Mouse (Mus musculus): ENCODE measurements around the gene Tspan8.

Tspan8 gene

DNA sequence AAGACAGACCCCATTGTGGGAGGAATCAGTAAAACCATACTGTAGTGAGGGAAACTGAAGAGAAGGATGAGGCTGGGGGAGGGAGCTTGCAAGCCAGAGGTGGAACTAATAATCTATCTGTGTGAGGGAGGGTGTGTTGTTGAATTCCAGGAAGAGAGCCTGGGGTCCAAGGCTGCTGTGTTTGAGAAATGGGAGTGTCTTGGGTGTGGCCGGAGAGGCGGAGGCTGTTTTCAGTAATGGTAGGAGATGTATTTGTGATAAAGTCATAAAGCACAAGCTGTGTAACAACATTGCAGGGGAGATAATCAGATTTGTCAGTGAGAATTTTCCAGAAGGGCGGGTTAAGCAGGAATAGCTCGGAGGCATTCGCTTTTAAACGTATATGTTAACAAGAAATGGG, 17.4 kb downstream of the Tspan8 start:
- DNase-seq (ENCODE audit: low spot score in 2 of 2), result no peak

DNA sequence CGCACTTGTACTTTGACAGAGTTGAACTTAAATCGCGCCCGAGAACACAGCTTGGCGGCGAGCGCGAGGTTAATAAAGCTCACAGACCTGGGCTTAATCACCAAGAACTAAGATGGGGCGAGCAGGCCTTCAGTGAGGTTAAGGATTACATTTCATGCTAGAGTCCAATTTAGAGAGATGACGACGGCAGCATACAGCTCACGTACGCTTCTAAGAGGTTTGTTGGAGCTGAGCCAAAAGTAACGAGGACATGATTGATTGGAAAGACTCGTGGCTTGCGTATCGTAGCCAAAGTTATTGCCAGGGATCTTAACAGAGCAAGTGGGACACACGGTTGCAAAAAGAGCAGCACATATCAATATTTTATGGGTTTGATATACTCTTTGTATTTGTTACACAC, 30.3 kb downstream of the Tspan8 start:
- DNase-seq (ENCODE audit: low spot score in 2 of 2), result no peak

DNA sequence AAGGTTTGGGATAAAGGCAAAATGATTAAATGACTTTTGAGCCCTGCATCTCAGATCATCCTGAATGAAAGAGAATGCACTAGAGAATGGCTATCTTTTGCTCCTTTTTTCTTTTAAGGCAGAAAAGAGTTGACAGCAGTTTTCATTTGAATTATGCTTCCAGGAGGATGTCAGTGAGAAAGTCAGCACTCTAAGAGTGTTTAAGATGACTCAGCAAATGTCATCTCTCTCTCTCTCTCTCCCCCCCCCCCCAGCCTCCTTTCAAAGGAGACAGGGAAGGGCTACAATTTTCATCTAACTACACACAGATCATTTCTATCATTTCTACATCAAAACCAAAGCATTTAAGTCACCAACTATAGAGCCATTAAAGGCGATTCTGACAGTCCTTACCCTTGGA, 31.9 kb downstream of the Tspan8 start:
- DNase-seq (ENCODE audit: low spot score in 2 of 2), result no peak

DNA sequence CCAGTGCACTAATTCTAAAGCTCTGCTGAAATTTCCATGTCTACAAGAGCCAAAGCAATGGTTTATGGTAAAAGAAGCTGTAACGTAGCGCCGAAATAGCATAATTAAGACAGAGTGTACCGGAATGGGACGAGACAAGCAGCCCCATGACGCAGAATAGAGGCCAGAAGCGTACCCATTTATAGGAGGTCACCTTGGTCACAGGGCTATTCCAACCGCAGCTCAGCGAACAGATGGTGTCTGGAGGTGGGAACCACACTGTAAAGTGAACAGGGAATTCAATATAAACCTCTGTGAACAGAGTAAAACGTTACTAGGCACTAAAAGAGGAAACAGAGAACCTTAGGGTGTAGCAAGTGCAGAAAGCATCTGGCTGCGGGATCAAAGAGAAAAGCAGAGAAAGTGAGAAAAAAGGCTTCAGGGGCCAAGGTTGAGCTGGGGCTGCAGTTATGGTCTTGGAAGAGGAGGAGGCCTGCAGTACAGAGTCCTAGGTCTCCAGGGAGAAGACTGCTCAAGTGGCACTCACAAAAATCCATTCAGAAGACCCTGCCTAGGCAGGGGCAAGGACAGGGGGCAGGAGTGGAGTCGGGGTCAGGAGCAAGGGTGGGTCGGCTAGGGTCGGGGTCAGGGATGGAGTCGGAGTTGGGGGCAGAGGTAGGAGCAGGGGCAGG, 43.7 kb downstream of the Tspan8 start:
- DNase-seq (ENCODE audit: low spot score in 2 of 2), result no peak

DNA sequence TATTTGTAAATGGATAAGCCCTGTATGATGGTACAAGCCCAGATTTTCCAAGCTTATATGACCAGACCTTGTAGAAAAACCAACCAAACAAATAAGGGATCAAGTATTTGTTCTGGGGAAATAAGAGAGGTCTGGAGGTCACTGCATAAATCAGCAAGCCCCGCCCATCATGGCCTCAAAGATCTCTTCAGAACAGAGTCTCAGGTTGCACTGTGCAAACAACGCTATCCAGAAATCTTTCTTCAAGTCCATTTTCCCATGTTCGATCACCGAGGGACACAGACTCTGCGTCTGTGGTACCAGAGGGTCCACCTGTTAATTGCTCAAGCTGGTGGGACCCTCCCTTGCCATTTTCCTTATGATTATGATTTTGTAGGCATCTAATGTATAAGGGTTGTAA, 45.3 kb downstream of the Tspan8 start:
- no peak for DNase-seq (ENCODE audit: low spot score in 2 of 2)

DNA sequence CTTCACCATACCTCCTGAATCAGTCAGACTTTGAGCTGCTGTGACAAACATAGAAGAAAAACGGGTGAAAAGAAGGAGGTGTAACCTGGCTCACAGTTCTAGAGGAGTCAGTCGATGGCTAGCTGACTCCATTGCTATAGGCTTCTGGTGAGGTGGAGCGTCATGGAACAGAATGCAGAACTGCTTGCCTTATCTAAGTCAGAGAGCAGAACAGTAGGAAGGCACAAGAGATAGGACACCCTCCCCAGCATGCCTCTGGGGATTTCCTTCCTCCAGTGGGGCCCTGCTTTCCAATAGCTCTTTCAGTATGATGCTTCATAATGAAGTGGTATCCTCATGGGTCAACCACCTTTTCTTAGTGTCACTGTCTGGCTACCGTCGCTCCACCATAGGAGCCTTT, 66.1 kb downstream of the Tspan8 start:
- DNase-seq (ENCODE audit: low spot score in 2 of 2), result no peak

DNA sequence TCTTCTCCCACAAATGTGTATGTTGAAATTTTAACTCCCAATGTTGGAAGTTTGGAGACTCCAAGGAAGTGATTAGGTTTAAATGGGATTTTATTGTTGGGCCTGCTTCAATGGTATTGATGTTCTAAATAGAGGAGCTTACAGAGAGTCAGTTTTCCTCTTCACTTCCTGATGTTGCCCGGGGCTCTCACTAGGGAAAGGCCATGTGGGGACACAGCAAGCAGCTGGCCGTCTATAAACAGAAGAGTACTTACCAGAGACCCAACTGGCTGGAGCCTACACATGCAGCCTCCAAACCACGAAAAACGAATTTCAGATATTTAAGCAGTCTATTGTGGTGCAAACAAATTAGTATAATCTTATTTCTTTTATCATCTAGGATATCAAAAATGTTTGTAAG, 75.3 kb downstream of the Tspan8 start:
- DNase-seq (ENCODE audit: low spot score in 2 of 2), result no peak

DNA sequence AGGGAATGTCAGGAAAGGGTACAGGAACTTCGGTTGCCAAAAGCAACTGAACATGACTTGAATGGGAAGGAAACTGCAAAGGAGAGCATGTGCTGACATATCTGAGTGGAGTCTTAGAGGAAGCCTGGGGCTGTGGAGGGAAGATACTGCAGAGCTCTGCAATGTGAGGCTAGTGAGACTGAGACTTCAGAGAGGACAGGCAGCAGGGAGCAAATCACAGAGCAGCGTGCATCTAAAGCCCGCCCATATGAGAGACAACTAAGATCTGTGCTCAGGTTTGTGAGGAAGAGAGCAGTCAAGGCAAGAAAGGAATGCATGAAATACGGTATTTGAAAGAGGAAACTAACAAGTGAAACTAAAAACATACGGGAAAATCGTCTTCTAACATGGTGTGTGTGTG, 76.3 kb downstream of the Tspan8 start:
- DNase-seq (ENCODE audit: low spot score in 2 of 2), result no peak

DNA sequence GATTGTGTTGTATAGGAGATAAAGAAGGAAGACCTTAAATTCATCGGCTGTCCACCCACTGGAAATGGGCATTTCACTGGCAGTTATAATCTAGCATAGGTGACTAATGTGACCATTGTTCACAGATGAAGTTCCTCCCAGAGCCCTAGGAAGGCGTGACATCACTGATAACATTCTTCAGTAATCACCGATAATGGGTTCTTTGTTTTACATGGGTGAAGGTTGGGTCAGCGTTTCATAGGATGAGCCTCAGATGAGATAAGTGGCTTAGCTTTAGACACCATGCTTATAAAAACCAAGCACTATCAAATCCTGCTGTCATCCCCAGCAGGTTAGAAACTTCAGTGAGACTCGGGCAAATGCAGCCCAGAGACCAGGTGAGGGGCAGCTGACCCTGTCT, 77.4 kb downstream of the Tspan8 start:
- no peak for DNase-seq (ENCODE audit: low spot score in 2 of 2)

DNA sequence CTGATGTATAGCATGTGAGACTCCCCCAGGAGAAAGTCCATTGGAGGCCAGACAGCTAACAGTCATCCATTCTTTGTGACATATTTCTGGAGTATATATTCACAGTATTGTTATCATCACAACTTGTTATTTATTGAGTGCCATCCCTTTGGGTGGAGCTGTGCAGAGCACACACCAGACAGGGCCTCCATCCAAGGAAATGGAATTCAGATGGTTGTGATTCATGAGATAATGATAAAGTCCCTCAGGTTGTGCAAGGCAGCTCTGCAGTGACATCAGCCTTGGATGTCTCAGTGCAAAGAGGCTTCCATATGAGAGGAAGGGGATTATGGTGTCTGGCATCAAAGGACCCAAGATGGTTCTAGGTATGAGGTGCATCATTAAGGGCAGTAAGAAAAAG, 80.1 kb downstream of the Tspan8 start:
- no peak for DNase-seq (ENCODE audit: low spot score in 2 of 2)

DNA sequence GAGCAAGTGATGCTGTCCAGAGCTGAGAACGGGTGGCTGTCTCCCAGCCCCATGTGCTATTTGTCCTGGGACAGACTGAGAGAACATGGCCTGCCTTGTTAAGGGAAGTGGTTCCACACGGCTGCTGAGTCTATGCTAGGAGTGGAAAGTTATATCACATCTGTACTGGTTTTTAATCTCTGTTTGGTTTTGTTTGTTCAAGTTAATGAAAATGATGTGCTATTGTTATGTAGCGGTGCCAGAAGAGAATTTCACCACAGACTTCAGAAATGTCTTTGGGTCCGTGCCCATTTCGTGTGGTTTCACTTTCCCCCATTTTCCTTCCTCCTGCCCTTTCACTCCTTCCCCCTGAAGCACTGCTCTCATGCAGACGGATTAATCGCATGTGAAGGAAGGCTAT, 80.6 kb downstream of the Tspan8 start:
- no peak for DNase-seq (ENCODE audit: low spot score in 2 of 2)
